Mouse (Mus musculus): ENCODE data around the gene Dgkd. TPM values are rescaled to one million over a fixed set of nuclear protein-coding genes. Genes with fewer than 3 reads are reported as not detected.

The Dgkd gene
- polyA plus RNA-seq, 2 experiments from 2014 or later: 30.4 to 31.9 TPM

GRCm38 (mm10) chr1:87890960-87891359, 37.9 kb downstream of the Dgkd start:
- ATAC-seq: no peak

GRCm38 (mm10) chr1:87891634-87892033, 38.5 kb downstream of the Dgkd start:
- ATAC-seq: no peak

GRCm38 (mm10) chr1:87892499-87892898, 39.4 kb downstream of the Dgkd start:
- no peak for ATAC-seq

- ATAC-seq: no peak
Measured at GRCm38 (mm10) chr1:87893414-87893813, 40.3 kb downstream of the Dgkd start.

- no peak for ATAC-seq
Measured at GRCm38 (mm10) chr1:87896921-87897320, 43.8 kb downstream of the Dgkd start.

GRCm38 (mm10) chr1:87899701-87900100, 46.6 kb downstream of the Dgkd start:
- ATAC-seq: peak; percentile 57

- peak; percentile 51 for ATAC-seq
Measured at GRCm38 (mm10) chr1:87900979-87901378, 47.9 kb downstream of the Dgkd start.

GRCm38 (mm10) chr1:87902186-87902585, 49.1 kb downstream of the Dgkd start:
- no peak for ATAC-seq

GRCm38 (mm10) chr1:87906361-87906956, 53.4 kb downstream of the Dgkd start:
- peak; percentile 81 for ATAC-seq

GRCm38 (mm10) chr1:87908006-87908405, 54.9 kb downstream of the Dgkd start:
- ATAC-seq: no peak

GRCm38 (mm10) chr1:87908736-87909135, 55.6 kb downstream of the Dgkd start:
- no peak for ATAC-seq

- no peak for ATAC-seq
Measured at GRCm38 (mm10) chr1:87909565-87909964, 56.5 kb downstream of the Dgkd start.

- ATAC-seq: no peak
Measured at GRCm38 (mm10) chr1:87910428-87910827, 57.3 kb downstream of the Dgkd start.

- no peak for ATAC-seq
Measured at GRCm38 (mm10) chr1:87913356-87913755, 60.3 kb downstream of the Dgkd start.

GRCm38 (mm10) chr1:87917361-87917760, 64.3 kb downstream of the Dgkd start:
- no peak for ATAC-seq

GRCm38 (mm10) chr1:87918061-87918460, 65.0 kb downstream of the Dgkd start:
- ATAC-seq: no peak

GRCm38 (mm10) chr1:87920056-87920614, 67.0 kb downstream of the Dgkd start:
- ATAC-seq: no peak

- no peak for ATAC-seq
Measured at GRCm38 (mm10) chr1:87922666-87923065, 69.6 kb downstream of the Dgkd start.

- ATAC-seq: no peak
Measured at GRCm38 (mm10) chr1:87924888-87925287, 71.8 kb downstream of the Dgkd start.

- ATAC-seq: no peak
Measured at GRCm38 (mm10) chr1:87929730-87930129, 76.6 kb downstream of the Dgkd start.

- ATAC-seq: no peak
Measured at GRCm38 (mm10) chr1:87933051-87933450, 80.0 kb downstream of the Dgkd start.

- peak; percentile 50 for ATAC-seq
Measured at GRCm38 (mm10) chr1:87935095-87935494, 82.0 kb downstream of the Dgkd start.

- ATAC-seq: peak; percentile 11
Measured at GRCm38 (mm10) chr1:87935546-87935945, 82.5 kb downstream of the Dgkd start.

GRCm38 (mm10) chr1:87936075-87936474, 83.0 kb downstream of the Dgkd start:
- no peak for ATAC-seq

GRCm38 (mm10) chr1:87936516-87936915, 83.4 kb downstream of the Dgkd start:
- ATAC-seq: peak; percentile 53
